Comparison of ENCODE assay signal across 8 mouse cellular contexts in the genomic region with DNA sequence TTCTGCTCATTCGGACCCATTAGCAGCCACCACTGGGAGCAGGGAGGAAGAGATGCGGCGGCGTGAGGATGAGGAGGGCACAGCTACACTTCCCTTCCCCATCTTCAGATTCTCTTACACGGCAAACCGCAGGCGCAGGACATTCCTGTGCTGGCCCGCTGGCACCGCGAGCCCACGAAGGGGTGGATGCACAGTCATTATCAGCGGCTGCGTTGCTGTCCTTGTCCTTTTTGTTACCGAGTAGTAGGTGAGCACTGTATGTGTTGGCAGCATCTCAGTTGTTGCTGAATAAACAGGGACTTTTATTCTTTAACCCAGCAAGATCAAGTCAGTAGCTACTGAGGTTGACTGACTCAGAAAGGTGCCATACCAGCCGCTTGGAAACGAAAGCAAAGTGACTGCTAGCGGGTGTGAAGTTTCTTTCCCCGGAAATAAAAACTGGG. TPM values are rescaled to one million over a fixed set of nuclear protein-coding genes. Genes with fewer than 3 reads are reported as not detected.
A peak's percentile ranks its signal among the peaks of the same experiment; 100 is the strongest.
DNase-seq lines count a peak whose midpoint lies in the region; ATAC-seq and TF ChIP-seq lines count a peak whose summit lies in the region.

No protein-coding gene starts in this region.

- H3K36me3 ChIP-seq in heart, embryonic 10.5 days = no peaks in the 10 kb centered on the region
- H3K36me3 ChIP-seq in embryonic facial prominence, embryonic 15.5 days = no peaks in the 10 kb centered on the region
- no peaks in the 10 kb centered on the region for H3K36me3 ChIP-seq in intestine, embryonic 15.5 days
- no peaks in the 10 kb centered on the region for H3K36me3 ChIP-seq in lung, embryonic 16.5 days (ENCODE audit: control insufficient read depth, insufficient read depth, low read length)
- H3K36me3 ChIP-seq in stomach, postnatal 0 days (ENCODE audit: control insufficient read depth, insufficient read depth, low read length) = no peaks in the 10 kb centered on the region

- H3K27ac ChIP-seq in heart, embryonic 10.5 days = no peak overlapping the region
- H3K27ac ChIP-seq in embryonic facial prominence, embryonic 15.5 days (replicated peaks) = no peak overlapping the region
- no peak overlapping the region for H3K27ac ChIP-seq in intestine, embryonic 15.5 days
- no peak overlapping the region for H3K27ac ChIP-seq in lung, embryonic 16.5 days (ENCODE audit: low read length)
- H3K27ac ChIP-seq in stomach, postnatal 0 days (replicated peaks) = 0 out of 2 replicates have a peak overlapping the region, but pooled peaks have one; percentile 18

- no peak for ATAC-seq in embryonic facial prominence, embryonic 15.5 days (ENCODE audit: insufficient number of reproducible peaks, low FRiP score, low TSS enrichment, low read depth)
- 0 out of 2 replicates have a peak, but pooled peaks have one; percentile 34 for ATAC-seq in intestine, embryonic 15.5 days
- ATAC-seq in lung, embryonic 16.5 days (ENCODE audit: low read depth) = no peak
- ATAC-seq in stomach, postnatal 0 days (ENCODE audit: low FRiP score, low TSS enrichment) = peak; percentile 53

- H3K4me3 ChIP-seq in heart, embryonic 10.5 days = peak overlapping the region; percentile 57
- peak overlapping the region; percentile 25 for H3K4me3 ChIP-seq in embryonic facial prominence, embryonic 15.5 days (replicated peaks)
- peak overlapping the region; percentile 30 for H3K4me3 ChIP-seq in intestine, embryonic 15.5 days (replicated peaks)
- H3K4me3 ChIP-seq in lung, embryonic 16.5 days (ENCODE audit: low read length) = peak overlapping the region; percentile 51
- H3K4me3 ChIP-seq in stomach, postnatal 0 days (ENCODE audit: low read depth, low read length) = peak overlapping the region; percentile 37

- H3K4me1 ChIP-seq in heart, embryonic 10.5 days = 0 out of 2 replicates have a peak, but pooled peaks cover 4% of the 10 kb centered on the region
- H3K4me1 ChIP-seq in embryonic facial prominence, embryonic 15.5 days = no peaks in the 10 kb centered on the region
- no peaks in the 10 kb centered on the region for H3K4me1 ChIP-seq in intestine, embryonic 15.5 days (replicated peaks)
- no peaks in the 10 kb centered on the region; the same call in 1 of the 2 replicates for H3K4me1 ChIP-seq in lung, embryonic 16.5 days (replicated peaks; ENCODE audit: control insufficient read depth, insufficient read depth, low read length)
- H3K4me1 ChIP-seq in stomach, postnatal 0 days (replicated peaks; ENCODE audit: control insufficient read depth, insufficient read depth) = no peaks in the 10 kb centered on the region

- TF ChIP-seq EP300 in stomach, postnatal 0 days (optimal IDR thresholded peaks at IDR 0.05) = no peak

- peak overlapping the region; percentile 41 for H3K4me2 ChIP-seq in embryonic facial prominence, embryonic 15.5 days (replicated peaks)
- peak overlapping the region; percentile 64 for H3K4me2 ChIP-seq in intestine, embryonic 15.5 days (replicated peaks)
- peak overlapping the region; percentile 71 for H3K4me2 ChIP-seq in lung, embryonic 16.5 days (ENCODE audit: low read depth, low read length)
- peak overlapping the region; percentile 63 for H3K4me2 ChIP-seq in stomach, postnatal 0 days (replicated peaks; ENCODE audit: low read depth)

- no peak for DNase-seq in heart, embryonic 10.5 days (ENCODE audit: low spot score)
- DNase-seq in heart, adult 8-10 months (ENCODE audit: low spot score) = no peak
- peak; percentile 30 for DNase-seq in stomach, postnatal 0 days (ENCODE audit: low spot score)
- no peak for DNase-seq in cerebellum, postnatal 36 days
- no peak for DNase-seq in right cerebral cortex, postnatal 14 days

- H3K27me3 ChIP-seq in heart, embryonic 10.5 days (ENCODE audit: insufficient read depth, poor library complexity, severe bottlenecking) = no peaks in the 10 kb centered on the region
- H3K27me3 ChIP-seq in embryonic facial prominence, embryonic 15.5 days = no peaks in the 10 kb centered on the region
- no peaks in the 10 kb centered on the region for H3K27me3 ChIP-seq in intestine, embryonic 15.5 days (replicated peaks)
- H3K27me3 ChIP-seq in lung, embryonic 16.5 days (ENCODE audit: control insufficient read depth, insufficient read depth, low read depth, low read length) = no peaks in the 10 kb centered on the region
- no peaks in the 10 kb centered on the region for H3K27me3 ChIP-seq in stomach, postnatal 0 days (ENCODE audit: control insufficient read depth, insufficient read depth, low read length)

- H3K9me3 ChIP-seq in heart, embryonic 10.5 days = no peaks in the 10 kb centered on the region
- no peaks in the 10 kb centered on the region for H3K9me3 ChIP-seq in embryonic facial prominence, embryonic 15.5 days (replicated peaks)
- H3K9me3 ChIP-seq in intestine, embryonic 15.5 days = no peaks in the 10 kb centered on the region
- no peaks in the 10 kb centered on the region for H3K9me3 ChIP-seq in lung, embryonic 16.5 days (ENCODE audit: control insufficient read depth, low read length)
- H3K9me3 ChIP-seq in stomach, postnatal 0 days (ENCODE audit: control insufficient read depth, low read length) = no peaks in the 10 kb centered on the region

- 18% methylated on average over 18 of the region's 18 CpGs for WGBS in heart, embryonic 10.5 days
- WGBS in embryonic facial prominence, embryonic 15.5 days = 43% methylated on average over 18 of the region's 18 CpGs
- WGBS in intestine, embryonic 15.5 days = 28% methylated on average over 18 of the region's 18 CpGs
- 19% methylated on average over 18 of the region's 18 CpGs for WGBS in lung, embryonic 16.5 days
- WGBS in stomach, postnatal 0 days = 25% methylated on average over 18 of the region's 18 CpGs

- no peak for TF ChIP-seq CTCF in stomach, postnatal 0 days (IDR thresholded peaks at IDR 0.05; ENCODE audit: low read depth)

- H3K9ac ChIP-seq in embryonic facial prominence, embryonic 15.5 days = no peak overlapping the region
- 0 out of 2 replicates have a peak overlapping the region, but pooled peaks have one; percentile 5 for H3K9ac ChIP-seq in intestine, embryonic 15.5 days
- H3K9ac ChIP-seq in lung, embryonic 16.5 days (ENCODE audit: low read length) = peak overlapping the region; percentile 61
- peak overlapping the region; percentile 54 for H3K9ac ChIP-seq in stomach, postnatal 0 days (ENCODE audit: low read length)

RNA-seq across cellular contexts. Expression of a gene that starts 13.8 kb away (rescaled TPM):
- 627 and 739 TPM in 2 replicates for polyA plus RNA-seq in heart, embryonic 10.5 days (2016; fragmentation: Nextera tagmentation; extraction: Ambion mirVana)
- 10 to 100 TPM; 68.9 to 91.2 (median 83.6) TPM for total RNA-seq in heart, adult 8-10 months (2022)
- polyA plus RNA-seq in embryonic facial prominence, embryonic 15.5 days (2015; fragmentation: Nextera tagmentation; extraction: Ambion mirVana) = 614 and 655 TPM in 2 replicates
- polyA plus RNA-seq in intestine, embryonic 15.5 days (2015; fragmentation: Nextera tagmentation; extraction: Ambion mirVana) = 619 and 750 TPM in 2 replicates
- 646 and 678 TPM in 2 replicates for polyA plus RNA-seq in lung, embryonic 16.5 days (2015; fragmentation: Nextera tagmentation; extraction: Ambion mirVana)
- 519 and 531 TPM in 2 replicates for polyA plus RNA-seq in stomach, postnatal 0 days (2015; fragmentation: Nextera tagmentation; extraction: Ambion mirVana)

Comparison
In these comparisons a context has a peak if more than half of its experiments do, and no peak if none do; other contexts are left out.
1. ATAC-seq: peak in intestine, embryonic 15.5 days (single experiment) and stomach, postnatal 0 days (single experiment); none in embryonic facial prominence, embryonic 15.5 days (single experiment) and lung, embryonic 16.5 days (single experiment).
2. Peak in every context shown above with its lines, with median percentiles within 50 percentile points of each other: H3K4me3 ChIP-seq and H3K4me2 ChIP-seq.